Mouse (Mus musculus): ENCODE results near the gene Macrod2. TPM values are rescaled to one million over a fixed set of nuclear protein-coding genes. Genes with fewer than 3 reads are reported as not detected.

The Macrod2 gene
- polyA plus RNA-seq, 1 experiment, result 0.95 TPM

DNA sequence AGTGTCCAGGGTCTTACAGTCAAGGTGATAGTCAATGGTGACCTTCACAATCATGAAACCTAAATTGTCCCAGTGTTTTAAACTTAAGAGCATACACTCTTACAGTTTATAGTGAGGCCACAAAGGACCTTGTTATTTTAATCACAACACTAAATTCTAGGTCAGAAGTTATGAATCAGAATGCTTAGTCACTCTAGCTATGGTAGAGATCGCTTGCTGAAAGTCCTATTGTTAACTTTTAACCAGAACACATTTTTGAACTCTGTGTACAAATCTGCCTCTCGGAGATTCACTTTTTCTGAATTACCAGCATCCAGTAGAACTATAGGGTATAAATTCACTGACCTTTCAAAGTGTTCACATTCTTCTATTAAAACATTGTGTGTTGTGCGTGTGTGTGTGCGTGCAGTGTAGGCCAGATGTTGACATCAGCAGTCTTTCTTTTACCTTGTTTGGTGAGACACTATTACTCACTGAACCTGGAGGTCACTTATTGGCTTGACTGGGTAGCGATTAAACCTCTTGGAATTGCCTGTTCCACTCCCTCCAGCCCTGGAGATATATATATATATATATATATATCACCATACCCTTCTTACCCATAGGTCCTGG is 452.8 kb downstream of the Macrod2 start:
- Histone ChIP-seq H3K36me3 (ENCODE audit: control insufficient read depth, insufficient read depth) (no peaks in the 10 kb centered on the region), H3ac (ENCODE audit: control insufficient read depth, insufficient read length, low read depth) (no peak overlapping the region), H3K79me3 (ENCODE audit: low read depth) (no peaks in the 10 kb centered on the region), H3K27me3 (ENCODE audit: control insufficient read depth, insufficient read depth, insufficient read length) (no peaks in the 10 kb centered on the region), H3K79me2 (ENCODE audit: control insufficient read depth, insufficient read depth) (no peaks in the 10 kb centered on the region), H3K4me3 (ENCODE audit: insufficient read depth, poor library complexity, severe bottlenecking) (no peak overlapping the region)
- TF ChIP-seq MYOD1 (IDR thresholded peaks at IDR 0.05; ENCODE audit: control insufficient read depth, insufficient read length, low read depth) (no peak), CTCF (IDR thresholded peaks at IDR 0.05; ENCODE audit: control insufficient read depth, insufficient read depth, insufficient read length) (no peak), MAX (IDR thresholded peaks at IDR 0.05) (no peak), USF1 (IDR thresholded peaks at IDR 0.05; ENCODE audit: low read depth) (no peak), FOSL1 (IDR thresholded peaks at IDR 0.05; ENCODE audit: insufficient read depth, low read length, poor library complexity, severe bottlenecking) (no peak), MYOG (IDR thresholded peaks at IDR 0.05; ENCODE audit: control insufficient read depth, extremely low read depth, insufficient read length) (no peak)

GRCm38 (mm10) chr2:140853538-140853937 is 458.4 kb downstream of the Macrod2 start:
- Histone ChIP-seq H3K27me3 (ENCODE audit: control insufficient read depth, insufficient read depth, insufficient read length) (no peaks in the 10 kb centered on the region), H3K79me3 (ENCODE audit: low read depth) (no peaks in the 10 kb centered on the region), H3K79me2 (ENCODE audit: control insufficient read depth, insufficient read depth) (no peaks in the 10 kb centered on the region), H3ac (ENCODE audit: control insufficient read depth, insufficient read length, low read depth) (no peak overlapping the region), H3K4me3 (ENCODE audit: insufficient read depth, poor library complexity, severe bottlenecking) (no peak overlapping the region), H3K36me3 (ENCODE audit: control insufficient read depth, insufficient read depth) (no peaks in the 10 kb centered on the region)
- TF ChIP-seq MYOG (IDR thresholded peaks at IDR 0.05; ENCODE audit: control insufficient read depth, extremely low read depth, insufficient read length) (no peak), MYOD1 (IDR thresholded peaks at IDR 0.05; ENCODE audit: control insufficient read depth, insufficient read length, low read depth) (no peak), CEBPB (IDR thresholded peaks at IDR 0.05; ENCODE audit: low read depth) (no peak), CTCF (IDR thresholded peaks at IDR 0.05; ENCODE audit: control insufficient read depth, insufficient read depth, insufficient read length) (no peak), FOSL1 (IDR thresholded peaks at IDR 0.05; ENCODE audit: insufficient read depth, low read length, poor library complexity, severe bottlenecking) (no peak), USF1 (IDR thresholded peaks at IDR 0.05; ENCODE audit: low read depth) (no peak), MAX (IDR thresholded peaks at IDR 0.05) (no peak)

GRCm38 (mm10) chr2:140861356-140861755 is 466.2 kb downstream of the Macrod2 start:
- Histone ChIP-seq H3K4me3 (ENCODE audit: insufficient read depth, poor library complexity, severe bottlenecking) (no peak overlapping the region), H3K79me3 (ENCODE audit: low read depth) (no peaks in the 10 kb centered on the region)
- TF ChIP-seq MAX (IDR thresholded peaks at IDR 0.05) (no peak), MYOD1 (IDR thresholded peaks at IDR 0.05; ENCODE audit: control insufficient read depth, insufficient read length, low read depth) (no peak), USF1 (IDR thresholded peaks at IDR 0.05; ENCODE audit: low read depth) (no peak), FOSL1 (IDR thresholded peaks at IDR 0.05; ENCODE audit: insufficient read depth, low read length, poor library complexity, severe bottlenecking) (no peak), MYOG (IDR thresholded peaks at IDR 0.05; ENCODE audit: control insufficient read depth, extremely low read depth, insufficient read length) (no peak), CTCF (IDR thresholded peaks at IDR 0.05; ENCODE audit: control insufficient read depth, insufficient read depth, insufficient read length) (no peak), CEBPB (IDR thresholded peaks at IDR 0.05; ENCODE audit: low read depth) (no peak)

DNA sequence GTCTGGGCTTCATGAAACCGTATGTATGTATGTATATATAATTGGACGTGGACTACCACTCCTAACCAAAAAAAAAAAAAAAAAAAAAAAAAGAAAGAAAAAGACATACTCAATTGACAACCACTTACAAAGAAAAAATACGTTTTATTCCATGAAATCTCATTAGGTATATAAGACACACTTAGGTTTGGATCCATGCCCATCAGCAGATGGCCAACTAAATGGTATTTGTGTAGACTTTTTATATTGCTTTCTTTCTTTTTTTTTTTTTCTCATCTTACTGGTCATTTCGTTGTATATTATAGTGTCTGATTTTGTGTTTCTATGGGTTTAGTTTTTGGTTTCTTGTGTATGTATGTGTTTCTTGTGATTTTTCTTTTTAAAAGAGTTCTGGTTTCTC is 467.6 kb downstream of the Macrod2 start:
- no peaks in the 10 kb centered on the region for H3K36me3 ChIP-seq (ENCODE audit: control insufficient read depth, insufficient read depth)
- no peak for TF ChIP-seq MYOG (IDR thresholded peaks at IDR 0.05; ENCODE audit: control insufficient read depth, extremely low read depth, insufficient read length)
- no peak for TF ChIP-seq MYOD1 (IDR thresholded peaks at IDR 0.05; ENCODE audit: control insufficient read depth, insufficient read length, low read depth)
- no peak for TF ChIP-seq FOSL1 (IDR thresholded peaks at IDR 0.05; ENCODE audit: insufficient read depth, low read length, poor library complexity, severe bottlenecking)
- H3K79me3 ChIP-seq (ENCODE audit: low read depth), result no peaks in the 10 kb centered on the region
- no peak overlapping the region for H3K4me3 ChIP-seq (ENCODE audit: insufficient read depth, poor library complexity, severe bottlenecking)
- H3ac ChIP-seq (ENCODE audit: control insufficient read depth, insufficient read length, low read depth), result no peak overlapping the region
- no peaks in the 10 kb centered on the region for H3K27me3 ChIP-seq (ENCODE audit: control insufficient read depth, insufficient read depth, insufficient read length)
- H3K79me2 ChIP-seq (ENCODE audit: control insufficient read depth, insufficient read depth), result no peaks in the 10 kb centered on the region

More at GRCm38 (mm10) chr2:140861356-140861755, 466.2 kb downstream of the Macrod2 start:
- Histone ChIP-seq H3ac (ENCODE audit: control insufficient read depth, insufficient read length, low read depth) (no peak overlapping the region), H3K79me2 (ENCODE audit: control insufficient read depth, insufficient read depth) (no peaks in the 10 kb centered on the region), H3K27me3 (ENCODE audit: control insufficient read depth, insufficient read depth, insufficient read length) (no peaks in the 10 kb centered on the region), H3K36me3 (ENCODE audit: control insufficient read depth, insufficient read depth) (no peaks in the 10 kb centered on the region)

GRCm38 (mm10) chr2:140865636-140866035 is 470.5 kb downstream of the Macrod2 start:
- no peaks in the 10 kb centered on the region for H3K36me3 ChIP-seq (ENCODE audit: control insufficient read depth, insufficient read depth)

More at GRCm38 (mm10) chr2:140865636-140866035, 470.5 kb downstream of the Macrod2 start:
- H3K79me2 ChIP-seq (ENCODE audit: control insufficient read depth, insufficient read depth), result no peaks in the 10 kb centered on the region
- TF ChIP-seq CEBPB (IDR thresholded peaks at IDR 0.05; ENCODE audit: low read depth) (no peak), MAX (IDR thresholded peaks at IDR 0.05) (no peak), USF1 (IDR thresholded peaks at IDR 0.05; ENCODE audit: low read depth) (no peak), FOSL1 (IDR thresholded peaks at IDR 0.05; ENCODE audit: insufficient read depth, low read length, poor library complexity, severe bottlenecking) (no peak), MYOD1 (IDR thresholded peaks at IDR 0.05; ENCODE audit: control insufficient read depth, insufficient read length, low read depth) (no peak), CTCF (IDR thresholded peaks at IDR 0.05; ENCODE audit: control insufficient read depth, insufficient read depth, insufficient read length) (no peak), MYOG (IDR thresholded peaks at IDR 0.05; ENCODE audit: control insufficient read depth, extremely low read depth, insufficient read length) (no peak)
- no peak overlapping the region for H3ac ChIP-seq (ENCODE audit: control insufficient read depth, insufficient read length, low read depth)
- H3K4me3 ChIP-seq (ENCODE audit: insufficient read depth, poor library complexity, severe bottlenecking), result no peak overlapping the region
- H3K27me3 ChIP-seq (ENCODE audit: control insufficient read depth, insufficient read depth, insufficient read length), result no peaks in the 10 kb centered on the region
- no peaks in the 10 kb centered on the region for H3K79me3 ChIP-seq (ENCODE audit: low read depth)

Measured in C2C12 (cell line).